10 mouse cellular contexts compared by ENCODE assay signal in the genomic region with DNA sequence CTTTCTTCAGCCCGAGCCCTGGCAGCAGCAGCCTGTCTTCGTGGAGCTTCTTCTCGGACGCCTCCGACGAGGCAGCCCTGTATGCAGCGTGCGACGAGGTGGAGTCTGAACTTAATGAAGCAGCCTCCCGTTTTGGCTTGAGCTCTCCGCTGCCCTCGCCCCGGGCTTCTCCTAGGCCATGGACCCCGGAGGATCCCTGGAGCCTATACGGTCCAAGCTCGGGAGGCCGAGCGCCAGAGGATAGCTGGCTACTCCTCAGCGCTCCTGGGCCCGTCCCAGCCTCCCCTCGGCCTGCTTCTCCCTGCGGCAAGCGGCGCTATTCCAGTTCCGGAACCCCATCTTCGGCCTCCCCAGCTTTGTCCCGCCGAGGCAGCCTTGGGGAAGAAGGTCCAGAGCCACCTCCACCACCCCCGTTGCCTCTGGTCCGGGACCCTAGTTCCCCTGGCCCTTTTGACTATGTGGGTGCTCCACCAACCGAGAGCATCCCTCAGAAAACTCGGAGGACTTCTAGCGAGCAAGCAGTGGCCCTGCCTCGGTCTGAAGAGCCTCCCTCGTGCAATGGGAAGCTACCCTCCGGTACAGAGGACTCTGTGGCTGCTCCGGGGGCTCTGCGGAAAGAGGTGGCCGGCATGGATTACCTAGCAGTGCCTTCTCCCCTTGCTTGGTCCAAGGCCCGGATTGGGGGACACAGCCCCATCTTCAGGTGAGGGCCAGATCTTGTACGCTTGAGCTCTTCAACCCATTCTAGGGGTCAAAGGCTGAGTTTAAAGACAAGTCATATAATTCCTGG. TPM values are rescaled to one million over a fixed set of nuclear protein-coding genes. Genes with fewer than 3 reads are reported as not detected.
DNase-seq lines count a peak whose midpoint lies in the region; ATAC-seq and TF ChIP-seq lines count a peak whose summit lies in the region.
"Had no signal": no experiment of that assay in that cellular context is flagged by ENCODE, and none has a peak within 500 bp of the region (broad histone marks: within the 10 kb centered on the region; RNA-seq: fewer than 3 reads in every experiment).

No protein-coding gene starts in this region.

- TF ChIP-seq EP300 in heart, adult 2 months (IDR thresholded peaks at IDR 0.05; ENCODE audit: insufficient read depth, low read depth, low read length): no peak

- peak overlapping the region; percentile 96 for H3K4me2 ChIP-seq in neural tube, embryonic 15.5 days

- H3K9me3 ChIP-seq in neural tube, embryonic 15.5 days (replicated peaks): no peaks in the 10 kb centered on the region
- H3K9me3 ChIP-seq: megakaryocyte, embryonic 14.5 days had no signal

- no peak for TF ChIP-seq POLR2A in heart, adult 2 months (IDR thresholded peaks at IDR 0.05; ENCODE audit: insufficient read depth, low read depth, low read length)

- no peak overlapping the region for H3K4me3 ChIP-seq in heart, adult 2 months
- H3K4me3 ChIP-seq in neural tube, embryonic 15.5 days (replicated peaks): peak overlapping the region; percentile 60
- H3K4me3 ChIP-seq: megakaryocyte, embryonic 14.5 days had no signal

- peak overlapping the region; percentile 38 for H3K27ac ChIP-seq in heart, adult 2 months
- no peak overlapping the region; the same call in 1 of the 2 replicates for H3K27ac ChIP-seq in neural tube, embryonic 15.5 days (replicated peaks)

- peaks cover 3% of the 10 kb centered on the region for H3K4me1 ChIP-seq in heart, adult 2 months (ENCODE audit: control insufficient read depth, insufficient read depth, low read length)
- H3K4me1 ChIP-seq in neural tube, embryonic 15.5 days: peaks cover 49% of the 10 kb centered on the region

- no peak overlapping the region; the same call in 1 of the 2 replicates for H3K9ac ChIP-seq in heart, adult 2 months (ENCODE audit: low read depth, low read length)
- H3K9ac ChIP-seq in neural tube, embryonic 15.5 days (replicated peaks): peak overlapping the region; percentile 60

- 52% methylated on average over 41 of the region's 41 CpGs for WGBS in heart, adult 2 months
- 10% methylated on average over 41 of the region's 41 CpGs for WGBS in neural tube, embryonic 15.5 days

- no peak for ATAC-seq in neural tube, embryonic 15.5 days (ENCODE audit: low FRiP score)
- no peak for ATAC-seq in activated CD4-positive, CD25-positive, alpha-beta regulatory T cell, adult 4 months

- no peaks in the 10 kb centered on the region for H3K27me3 ChIP-seq in heart, adult 2 months (ENCODE audit: control insufficient read depth, insufficient read depth, low read length)
- peaks cover 18% of the 10 kb centered on the region for H3K27me3 ChIP-seq in neural tube, embryonic 15.5 days (replicated peaks)

- TF ChIP-seq CTCF in heart, adult 2 months (IDR thresholded peaks at IDR 0.05): no peak

- H3K36me3 ChIP-seq in heart, adult 2 months (ENCODE audit: control insufficient read depth, insufficient read depth, low read length): no peaks in the 10 kb centered on the region
- H3K36me3 ChIP-seq in neural tube, embryonic 15.5 days: no peaks in the 10 kb centered on the region

- H3K79me2 ChIP-seq in heart, adult 2 months (replicated peaks; ENCODE audit: control insufficient read depth, insufficient read depth, low read length): no peaks in the 10 kb centered on the region

- DNase-seq in heart, adult 2 months: peak; percentile 35 to 55
- DNase-seq in heart, postnatal 25 days (ENCODE audit: low spot score): no peak
- DNase-seq in embryo, embryonic 10 days (ENCODE audit: low spot score): peak; percentile 57
- peak; percentile 31 for DNase-seq in gastrocnemius, postnatal 14 days
- DNase-seq in kidney, postnatal 10 days: peak; percentile 44
- DNase-seq in left cerebral cortex, adult 8-10 months (ENCODE audit: low spot score in 2 of 2): no peak

- intact Hi-C loops in heart, adult 2 months (cut with DNase I): no loop called here
- intact Hi-C loops in heart, postnatal 25 days (cut with DNase I): no loop called here
- intact Hi-C loops in gastrocnemius, postnatal 14 days (cut with DNase I; ENCODE audit: low total_unique reads): no loop called here

RNA-seq across cellular contexts. Expression of a gene that starts 3.8 kb away (rescaled TPM):
- total RNA-seq in heart, adult 2 months (2021): 1 to 10 TPM; 3.6 to 5.1 TPM
- polyA plus RNA-seq in heart, adult 2 months (2012; rRNA removed): 6.0 and 7.3 TPM in 2 replicates
- 1 to 10 TPM; 3.9 to 5.5 TPM for total RNA-seq in heart, postnatal 25 days (2021)
- 1 to 10 TPM; 7.4 to 7.5 TPM for total RNA-seq in gastrocnemius, postnatal 14 days (2021)
- 9.8 and 11.5 TPM in 2 replicates for polyA plus RNA-seq in neural tube, embryonic 15.5 days (2015; fragmentation: Nextera tagmentation; extraction: Ambion mirVana)
- not detected for polyA plus RNA-seq in activated CD4-positive, CD25-positive, alpha-beta regulatory T cell, adult 4 months (2017; shearing (Covaris generic))
- total RNA-seq in left cerebral cortex, adult 8-10 months (2022): 1 to 10 TPM; 1.0 to 2.7 (median 2.1) TPM

RNA-seq across cellular contexts. Expression of a gene that starts 27.1 kb away (rescaled TPM):
- total RNA-seq in heart, adult 2 months (2021): 1 to 10 TPM; 6.2 to 6.8 TPM
- 3.5 and 3.8 TPM in 2 replicates for polyA plus RNA-seq in heart, adult 2 months (2012; rRNA removed)
- total RNA-seq in heart, postnatal 25 days (2021): 1 to 10 TPM; 8.2 to 9.7 TPM
- total RNA-seq in gastrocnemius, postnatal 14 days (2021): 1 to 10 TPM; 7.2 to 7.5 TPM
- 9.5 and 10.8 TPM in 2 replicates for polyA plus RNA-seq in neural tube, embryonic 15.5 days (2015; fragmentation: Nextera tagmentation; extraction: Ambion mirVana)
- under 1 TPM in 1 of 2 experiments, not detected in 1; 0.08 TPM for polyA plus RNA-seq in activated CD4-positive, CD25-positive, alpha-beta regulatory T cell, adult 4 months (2017; shearing (Covaris generic))
- 10 to 100 TPM in 2 of 4 experiments, 1 to 10 TPM in 2; 7.3 to 13.3 (median 11.3) TPM for total RNA-seq in left cerebral cortex, adult 8-10 months (2022)
- total RNA-seq: MEL had no signal

RNA-seq across cellular contexts. Expression of a gene that starts 38.1 kb away (rescaled TPM):
- total RNA-seq in heart, adult 2 months (2021): 1 to 10 TPM; 2.2 to 2.4 TPM
- 3.5 and 4.1 TPM in 2 replicates for polyA plus RNA-seq in heart, adult 2 months (2012; rRNA removed)
- 1 to 10 TPM; 2.3 to 3.4 TPM for total RNA-seq in heart, postnatal 25 days (2021)
- total RNA-seq in gastrocnemius, postnatal 14 days (2021): 1 to 10 TPM; 2.4 to 2.6 TPM
- 2.8 and 14.2 TPM in 2 replicates for polyA plus RNA-seq in neural tube, embryonic 15.5 days (2015; fragmentation: Nextera tagmentation; extraction: Ambion mirVana)
- polyA plus RNA-seq in activated CD4-positive, CD25-positive, alpha-beta regulatory T cell, adult 4 months (2017; shearing (Covaris generic)): 10 to 100 TPM; 94.3 to 99.3 TPM
- total RNA-seq in left cerebral cortex, adult 8-10 months (2022): under 1 TPM in 2 of 4 experiments, not detected in 2; 0.73 to 0.98 TPM

RNA-seq across cellular contexts. Expression of a gene that starts 42.9 kb away (rescaled TPM):
- 10 to 100 TPM; 16.1 to 20.3 TPM for total RNA-seq in heart, adult 2 months (2021)
- polyA plus RNA-seq in heart, adult 2 months (2012; rRNA removed): 36.5 and 40.0 TPM in 2 replicates
- 10 to 100 TPM; 18.2 to 23.8 TPM for total RNA-seq in heart, postnatal 25 days (2021)
- 1 to 10 TPM; 7.1 to 8.6 TPM for total RNA-seq in gastrocnemius, postnatal 14 days (2021)
- 4.1 and 5.2 TPM in 2 replicates for polyA plus RNA-seq in neural tube, embryonic 15.5 days (2015; fragmentation: Nextera tagmentation; extraction: Ambion mirVana)
- under 1 TPM in 1 of 2 experiments, not detected in 1; 0.08 TPM for polyA plus RNA-seq in activated CD4-positive, CD25-positive, alpha-beta regulatory T cell, adult 4 months (2017; shearing (Covaris generic))
- total RNA-seq in left cerebral cortex, adult 8-10 months (2022): 1 to 10 TPM; 3.3 to 6.2 (median 4.7) TPM

RNA-seq across cellular contexts. Expression of a gene that starts 57.4 kb away (rescaled TPM):
- under 1 TPM in 1 of 2 experiments, not detected in 1; 0.18 TPM for total RNA-seq in heart, adult 2 months (2021)
- 0.06 TPM in 2 replicates for polyA plus RNA-seq in heart, adult 2 months (2012; rRNA removed)
- total RNA-seq in heart, postnatal 25 days (2021): under 1 TPM in 1 of 2 experiments, not detected in 1; 0.14 TPM
- total RNA-seq in gastrocnemius, postnatal 14 days (2021): under 1 TPM; 0.11 to 0.12 TPM
- 0.45 and 0.58 TPM in 2 replicates for polyA plus RNA-seq in neural tube, embryonic 15.5 days (2015; fragmentation: Nextera tagmentation; extraction: Ambion mirVana)
- polyA plus RNA-seq in activated CD4-positive, CD25-positive, alpha-beta regulatory T cell, adult 4 months (2017; shearing (Covaris generic)): under 1 TPM in 1 of 2 experiments, not detected in 1; 0.24 TPM
- under 1 TPM; 0.09 to 0.52 (median 0.23) TPM for total RNA-seq in left cerebral cortex, adult 8-10 months (2022)
- total RNA-seq: MEL had no signal

Comparison
In these comparisons a context has a peak if more than half of its experiments do, and no peak if none do; other contexts are left out.
1. DNase-seq: peak in heart, adult 2 months (2 of 2), embryo, embryonic 10 days (single experiment), gastrocnemius, postnatal 14 days (single experiment) and kidney, postnatal 10 days (single experiment); none in heart, postnatal 25 days (single experiment) and left cerebral cortex, adult 8-10 months (0 of 2).